Mouse (Mus musculus): ENCODE data around the gene Sgf29.
"Not testable (repeated sequence)": the region's sequence is repeated elsewhere in the genome, so short reads cannot be mapped to it uniquely, and the experiment has no call there.

Gene Sgf29

GRCm38 (mm10) chr7:126636733-126637520 is 12.2 kb upstream of the Sgf29 start:
- no peak for ATAC-seq (ENCODE audit: insufficient number of reproducible peaks, low FRiP score, low TSS enrichment)

- no peak for ATAC-seq (ENCODE audit: insufficient number of reproducible peaks, low FRiP score, low TSS enrichment)
These were observed 6.4 kb upstream of the Sgf29 start for GRCm38 (mm10) chr7:126642545-126643243.

GRCm38 (mm10) chr7:126643244-126643617 is 5.9 kb upstream of the Sgf29 start:
- ATAC-seq (ENCODE audit: insufficient number of reproducible peaks, low FRiP score, low TSS enrichment), result not testable (repeated sequence)

- no peak for ATAC-seq (ENCODE audit: insufficient number of reproducible peaks, low FRiP score, low TSS enrichment)
These were observed 4.8 kb upstream of the Sgf29 start for GRCm38 (mm10) chr7:126644345-126644744.

- no peak for ATAC-seq (ENCODE audit: insufficient number of reproducible peaks, low FRiP score, low TSS enrichment)
These were observed 4.2 kb upstream of the Sgf29 start for GRCm38 (mm10) chr7:126644914-126645313.

- ATAC-seq (ENCODE audit: insufficient number of reproducible peaks, low FRiP score, low TSS enrichment), result no peak
These were observed 3.4 kb upstream of the Sgf29 start for GRCm38 (mm10) chr7:126645708-126646107.

GRCm38 (mm10) chr7:126648486-126648885 is 623 bp upstream of the Sgf29 start:
- ATAC-seq (ENCODE audit: insufficient number of reproducible peaks, low FRiP score, low TSS enrichment), result no peak; the same call in 1 of the 2 replicates

- no peak for ATAC-seq (ENCODE audit: insufficient number of reproducible peaks, low FRiP score, low TSS enrichment)
These were observed 1.7 kb downstream of the Sgf29 start for GRCm38 (mm10) chr7:126650852-126651251.

GRCm38 (mm10) chr7:126653991-126654390 is 4.9 kb downstream of the Sgf29 start:
- no peak for ATAC-seq (ENCODE audit: insufficient number of reproducible peaks, low FRiP score, low TSS enrichment)

GRCm38 (mm10) chr7:126655695-126656094 is 6.6 kb downstream of the Sgf29 start:
- no peak for ATAC-seq (ENCODE audit: insufficient number of reproducible peaks, low FRiP score, low TSS enrichment)

GRCm38 (mm10) chr7:126657522-126657921 is 8.4 kb downstream of the Sgf29 start:
- no peak for ATAC-seq (ENCODE audit: insufficient number of reproducible peaks, low FRiP score, low TSS enrichment)

- ATAC-seq (ENCODE audit: insufficient number of reproducible peaks, low FRiP score, low TSS enrichment), result no peak
These were observed 10.7 kb downstream of the Sgf29 start for GRCm38 (mm10) chr7:126659771-126660170.

GRCm38 (mm10) chr7:126663646-126664045 is 14.5 kb downstream of the Sgf29 start:
- no peak for ATAC-seq (ENCODE audit: insufficient number of reproducible peaks, low FRiP score, low TSS enrichment)

GRCm38 (mm10) chr7:126665269-126665668 is 16.2 kb downstream of the Sgf29 start:
- no peak for ATAC-seq (ENCODE audit: insufficient number of reproducible peaks, low FRiP score, low TSS enrichment)

GRCm38 (mm10) chr7:126667495-126668090 is 18.5 kb downstream of the Sgf29 start:
- ATAC-seq (ENCODE audit: insufficient number of reproducible peaks, low FRiP score, low TSS enrichment), result no peak

GRCm38 (mm10) chr7:126668452-126668851 is 19.3 kb downstream of the Sgf29 start:
- ATAC-seq (ENCODE audit: insufficient number of reproducible peaks, low FRiP score, low TSS enrichment), result no peak

GRCm38 (mm10) chr7:126670152-126670551 is 21.0 kb downstream of the Sgf29 start:
- ATAC-seq (ENCODE audit: insufficient number of reproducible peaks, low FRiP score, low TSS enrichment), result no peak

GRCm38 (mm10) chr7:126672111-126672510 is 23.0 kb downstream of the Sgf29 start:
- no peak for ATAC-seq (ENCODE audit: insufficient number of reproducible peaks, low FRiP score, low TSS enrichment)

- no peak for ATAC-seq (ENCODE audit: insufficient number of reproducible peaks, low FRiP score, low TSS enrichment)
These were observed 26.0 kb downstream of the Sgf29 start for GRCm38 (mm10) chr7:126675104-126675503.

GRCm38 (mm10) chr7:126676207-126676606 is 27.1 kb downstream of the Sgf29 start, which contains the start of gene Sult1a1:
Gene Sult1a1 (minus strand): TSS chr7:126676432.
- ATAC-seq (ENCODE audit: insufficient number of reproducible peaks, low FRiP score, low TSS enrichment), result no peak

GRCm38 (mm10) chr7:126676631-126677220 is 27.6 kb downstream of the Sgf29 start:
- ATAC-seq (ENCODE audit: insufficient number of reproducible peaks, low FRiP score, low TSS enrichment), result no peak
